Mouse (Mus musculus) kidney, adult 11 months (tissue): ENCODE data around the gene Kcnj15.
A peak's percentile ranks its signal among the peaks of the same experiment; 100 is the strongest.

ENCODE experiments used
- DNase-seq: peaks from one replicate; pipeline ENCODE4 v3.0.0; 2022

The Kcnj15 gene

DNA sequence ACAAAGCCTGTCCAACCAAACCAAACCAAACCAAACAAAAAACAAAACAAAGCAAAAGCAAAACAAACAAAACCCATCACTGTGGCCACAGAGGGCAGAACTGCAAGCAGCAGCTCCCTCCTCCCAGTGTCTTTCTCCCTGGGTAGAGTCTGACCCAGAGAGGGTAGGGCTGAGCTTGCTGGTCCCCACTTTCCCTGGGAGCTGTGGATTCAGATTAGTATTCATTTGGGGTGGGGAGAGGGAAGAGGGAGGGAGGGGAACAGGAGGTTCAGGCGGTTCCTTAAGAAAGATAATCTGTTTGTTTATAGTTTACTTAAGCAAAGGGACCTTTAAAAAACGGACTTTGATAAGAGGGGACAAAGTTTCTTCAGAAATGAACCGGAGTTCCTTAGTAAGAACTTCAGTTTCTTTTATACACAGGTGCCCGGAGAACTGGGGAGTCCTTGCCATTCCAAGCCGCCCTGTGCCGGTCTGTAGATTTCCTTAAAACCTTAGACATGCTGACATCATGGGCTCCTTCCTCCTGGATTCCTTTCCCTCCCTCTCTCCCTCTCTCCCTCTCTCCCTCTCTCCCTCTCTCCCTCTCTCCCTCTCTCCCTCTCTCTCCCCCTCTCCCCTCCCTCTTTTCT, at the start of gene Kcnj15:
Gene Kcnj15, plus strand, starts transcription at position 293 of the 629 bp plus-strand sequence.
- DNase-seq, result no peak

- DNase-seq, result no peak
These were observed 49.1 kb upstream of the Kcnj15 start for GRCm38 (mm10) chr16:95208243-95208642.

- DNase-seq, result peak; percentile 12
These were observed 48.3 kb upstream of the Kcnj15 start for GRCm38 (mm10) chr16:95209011-95209466.

DNA sequence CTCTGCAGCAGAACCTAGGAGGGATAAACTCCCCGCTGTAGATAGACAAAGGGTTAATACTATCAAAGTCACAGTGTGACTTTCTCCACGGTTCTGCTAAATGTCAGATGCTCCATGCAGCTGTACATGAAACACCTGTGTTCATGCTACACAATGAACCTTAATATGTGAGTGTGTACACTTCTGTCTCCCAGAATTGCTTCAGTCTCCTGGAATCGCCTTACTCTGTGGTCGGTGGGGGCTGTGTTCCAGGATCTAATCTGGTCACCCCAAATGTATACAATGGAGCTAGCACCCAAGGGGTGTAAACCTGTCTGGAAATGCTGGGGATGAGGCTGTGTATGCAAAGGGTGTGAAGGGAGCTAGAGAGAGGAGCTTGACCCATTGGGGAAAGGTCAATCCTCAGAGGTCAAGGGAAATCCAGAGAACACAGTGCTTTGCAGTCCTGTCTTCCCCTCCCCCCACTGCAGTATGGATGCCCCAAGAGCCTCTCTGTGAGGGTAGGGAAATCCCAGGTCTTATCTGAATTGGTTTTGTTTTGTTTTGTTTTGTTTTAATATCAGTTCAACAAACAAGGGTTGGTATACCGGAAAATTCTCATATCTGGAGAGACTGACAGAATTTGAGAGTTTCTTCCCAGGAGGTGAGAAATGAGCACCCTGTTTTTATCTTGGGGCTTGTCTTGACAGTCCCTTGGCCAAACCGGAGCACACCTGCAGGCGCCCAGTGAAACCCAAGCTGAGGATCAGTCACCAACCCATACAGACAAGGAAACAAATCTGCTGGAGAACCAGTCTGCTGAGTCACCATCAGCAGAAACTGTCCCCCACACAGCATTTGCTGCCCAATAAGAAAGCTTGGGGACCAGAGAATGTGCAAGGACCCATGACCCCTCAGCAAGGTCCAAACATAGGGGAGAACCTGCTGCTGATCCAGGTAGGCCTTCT, 42.8 kb upstream of the Kcnj15 start:
- no peak for DNase-seq

DNA sequence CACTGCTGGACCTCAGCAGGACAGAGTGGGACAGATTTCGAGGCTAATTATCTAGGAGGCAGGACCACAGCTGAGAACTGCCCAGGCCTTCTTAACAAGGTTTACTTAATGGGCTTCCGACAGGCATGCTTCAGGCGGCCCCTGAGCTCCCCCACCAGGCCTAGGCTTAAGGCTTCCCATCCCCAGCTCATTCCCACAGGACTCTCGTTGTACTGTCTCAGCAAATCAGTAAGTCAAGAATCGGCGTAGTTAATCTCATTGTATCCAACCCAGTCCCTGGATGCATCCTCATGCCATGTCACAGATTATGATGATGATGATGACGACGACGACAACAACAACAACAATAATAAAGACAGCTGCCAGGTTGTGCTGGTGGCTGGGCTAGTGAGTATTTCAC, 41.6 kb upstream of the Kcnj15 start:
- no peak for DNase-seq

- DNase-seq, result no peak
These were observed 41.0 kb upstream of the Kcnj15 start for GRCm38 (mm10) chr16:95216346-95216745.

- DNase-seq, result no peak
These were observed 40.5 kb upstream of the Kcnj15 start for GRCm38 (mm10) chr16:95216824-95217223.

GRCm38 (mm10) chr16:95218783-95219182, 38.6 kb upstream of the Kcnj15 start:
- DNase-seq, result no peak

DNA sequence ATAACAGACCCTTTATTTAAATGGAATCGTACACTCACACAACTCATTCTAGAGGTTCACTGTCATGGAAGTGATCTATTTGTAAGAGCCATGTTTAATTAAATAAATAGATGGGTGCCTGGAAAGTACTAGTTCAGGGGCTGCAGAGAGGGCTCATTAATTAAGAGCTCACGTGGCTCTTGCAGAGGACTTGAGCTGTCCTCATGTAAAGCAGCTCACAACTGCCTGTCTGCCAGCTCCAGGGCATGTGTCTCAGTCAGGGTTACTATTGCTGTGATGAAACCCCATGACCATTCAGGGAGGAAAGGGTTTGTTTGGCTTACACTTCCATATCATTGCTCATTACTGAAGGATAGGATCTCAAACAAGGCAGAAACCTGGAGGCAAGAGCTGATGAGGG, 37.9 kb upstream of the Kcnj15 start:
- no peak for DNase-seq

DNA sequence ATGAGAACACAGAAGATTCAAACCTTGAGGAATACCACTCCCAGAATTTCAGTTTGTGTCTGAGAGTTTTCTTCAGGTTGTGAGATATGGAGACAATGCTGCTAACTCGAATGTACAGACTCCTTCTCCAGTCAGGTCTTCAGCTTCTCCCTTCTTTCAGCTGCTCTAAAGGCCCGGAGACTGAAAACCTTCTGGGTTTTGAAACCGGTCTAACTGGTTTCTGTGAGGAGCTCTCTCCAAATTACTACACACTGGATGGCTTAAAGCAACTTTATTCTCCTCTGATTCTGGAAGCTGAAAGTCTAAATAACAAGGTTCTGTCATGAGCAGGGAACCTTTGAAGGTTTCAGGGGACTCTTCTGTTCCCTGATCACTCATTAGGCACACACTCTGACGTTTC, 36.3 kb upstream of the Kcnj15 start:
- DNase-seq, result peak; percentile 10

- DNase-seq, result no peak
These were observed 35.2 kb upstream of the Kcnj15 start for GRCm38 (mm10) chr16:95222026-95222718.

DNA sequence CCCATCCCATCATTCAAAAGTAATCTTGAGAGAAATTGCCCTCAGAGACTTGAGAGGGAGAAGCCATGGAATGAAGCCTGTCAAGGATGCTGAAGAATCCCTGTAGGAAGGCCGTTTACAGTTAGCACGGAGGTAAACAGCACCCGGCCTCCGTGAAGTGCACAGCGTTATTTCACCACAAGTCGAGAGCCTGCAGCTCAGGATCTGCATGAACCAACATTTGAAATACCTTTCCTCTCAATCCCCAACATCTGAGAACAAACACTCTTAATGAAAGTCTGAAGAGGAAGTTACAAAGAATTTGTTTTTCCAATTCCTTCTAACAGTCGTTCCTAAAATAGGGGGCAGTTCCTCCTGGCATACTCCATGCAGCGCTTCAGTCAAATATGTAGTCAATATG, 33.9 kb upstream of the Kcnj15 start:
- no peak for DNase-seq

- no peak for DNase-seq
These were observed 32.1 kb upstream of the Kcnj15 start for GRCm38 (mm10) chr16:95225285-95225684.

DNA sequence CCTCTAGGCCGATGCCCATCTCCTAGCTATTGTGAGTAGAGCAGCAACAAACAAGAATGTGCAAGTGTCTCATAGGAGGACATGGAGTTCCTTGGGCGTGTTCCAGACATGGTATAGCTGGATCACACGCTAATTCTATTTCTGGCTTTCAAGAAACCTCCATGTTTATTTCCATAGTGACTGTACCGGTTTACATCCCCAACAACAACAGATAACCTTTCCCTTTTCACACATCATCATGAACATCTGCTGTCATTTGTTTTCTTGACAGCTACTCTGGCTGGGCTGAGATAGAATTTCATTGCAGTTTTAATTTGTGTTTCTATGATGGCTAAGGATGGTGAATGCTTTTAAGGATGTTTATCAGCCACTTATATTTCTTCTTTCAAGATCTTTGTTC, 25.6 kb upstream of the Kcnj15 start:
- DNase-seq, result no peak

- DNase-seq, result no peak
These were observed 22.3 kb upstream of the Kcnj15 start for GRCm38 (mm10) chr16:95234891-95235548.

DNA sequence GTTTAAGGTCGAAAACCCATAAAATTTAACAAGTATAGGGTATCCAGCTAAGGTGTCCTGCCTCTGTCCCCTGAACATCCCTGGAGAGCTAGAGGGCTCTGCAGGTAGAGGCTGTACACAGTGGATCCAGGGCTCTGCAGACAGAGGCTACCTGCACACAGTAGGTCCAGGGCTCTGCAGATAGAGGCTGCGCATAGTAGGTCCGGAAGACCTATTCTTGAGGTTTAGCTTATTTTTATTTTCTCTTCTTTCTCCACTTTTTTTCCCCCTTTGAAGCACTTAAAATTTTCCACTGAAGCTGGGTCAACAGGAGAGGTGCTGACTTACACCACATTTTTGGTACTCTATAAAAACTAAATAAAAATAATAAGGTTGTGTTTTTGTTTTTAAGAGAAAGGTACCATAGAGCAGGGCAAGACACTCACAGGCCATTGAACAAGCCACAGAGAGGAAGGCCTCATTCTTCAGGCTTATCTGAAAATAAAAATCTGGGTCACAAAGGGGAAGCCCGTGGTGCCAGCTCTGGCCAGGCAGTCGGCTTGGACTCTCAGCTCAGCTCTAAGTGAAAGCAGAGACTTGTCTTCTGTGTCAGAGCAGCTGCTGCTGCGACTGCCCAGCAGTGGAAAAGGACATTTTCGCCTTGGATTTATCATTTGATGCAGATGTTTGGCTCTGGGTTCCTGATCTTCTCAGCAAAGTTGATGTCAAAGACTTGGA, 18.0 kb upstream of the Kcnj15 start:
- no peak for DNase-seq

- DNase-seq, result peak; percentile 91
These were observed 16.7 kb upstream of the Kcnj15 start for GRCm38 (mm10) chr16:95240688-95241087.

DNA sequence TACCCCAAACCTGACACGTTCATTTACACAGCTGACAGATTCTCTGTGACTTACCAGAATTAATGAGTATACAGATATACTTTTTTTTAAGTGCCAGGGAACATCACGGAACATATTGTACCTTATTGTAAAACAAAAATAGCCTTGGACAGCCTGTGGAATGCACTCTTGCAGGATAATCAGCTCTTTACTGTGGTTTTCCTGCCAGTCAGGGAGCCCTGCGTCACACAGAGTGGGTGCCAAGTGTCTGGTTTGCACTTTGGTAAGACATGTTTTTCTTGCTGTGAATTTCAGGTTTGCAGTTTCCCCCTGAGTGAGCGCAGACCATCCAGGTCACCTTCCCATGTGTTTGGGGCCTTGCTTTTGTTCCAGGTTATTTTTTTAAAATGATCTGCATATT, 15.8 kb upstream of the Kcnj15 start:
- DNase-seq, result peak; percentile 89

DNA sequence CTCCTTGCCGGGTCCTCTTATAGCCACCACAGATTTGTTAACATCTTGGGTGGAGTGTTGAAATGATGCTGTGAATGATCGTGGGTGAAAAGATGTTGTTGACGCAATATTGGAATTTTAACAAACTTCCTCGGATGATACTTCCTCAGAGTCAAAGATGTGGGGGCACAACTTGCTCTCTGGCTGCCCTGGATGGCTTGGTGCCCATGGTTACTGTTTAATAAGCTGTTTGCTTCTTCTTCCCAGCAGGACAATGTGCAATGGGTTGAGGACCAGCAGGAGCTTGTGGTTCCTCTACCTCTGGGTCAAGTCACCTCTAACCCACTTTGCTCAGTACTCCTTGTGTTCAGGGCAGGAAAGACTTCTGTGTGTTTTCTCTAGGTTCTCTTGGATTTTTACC, 15.2 kb upstream of the Kcnj15 start:
- peak; percentile 89 for DNase-seq

- no peak for DNase-seq
These were observed 14.0 kb upstream of the Kcnj15 start for GRCm38 (mm10) chr16:95243401-95243800.

- peak; percentile 62 for DNase-seq
These were observed 12.6 kb upstream of the Kcnj15 start for GRCm38 (mm10) chr16:95244626-95245303.

GRCm38 (mm10) chr16:95245499-95245898, 11.9 kb upstream of the Kcnj15 start:
- no peak for DNase-seq
